ENCODE assay signal across 18 mouse cellular contexts in genomic region chr12:112341726-112342469, GRCm38 (mm10).
DNase-seq lines count a peak whose midpoint lies in the region; ATAC-seq and TF ChIP-seq lines count a peak whose summit lies in the region.
"Had no signal": no experiment of that assay in that cellular context is flagged by ENCODE, and none has a peak within 500 bp of the region (broad histone marks: within the 10 kb centered on the region; RNA-seq: fewer than 3 reads in every experiment).

No protein-coding gene starts in this region.

- H3K27ac ChIP-seq in liver, adult 2 months (replicated peaks; ENCODE audit: insufficient read depth, low read depth, low read length): no peak overlapping the region
- no peak overlapping the region for H3K27ac ChIP-seq in liver, embryonic 12.5 days
- no peak overlapping the region for H3K27ac ChIP-seq in kidney, embryonic 16.5 days (ENCODE audit: low read length)
- H3K27ac ChIP-seq: embryonic facial prominence, embryonic 13.5 days; forebrain, embryonic 12.5 days; hindbrain, embryonic 15.5 days had no signal

- no peak for ATAC-seq in liver, embryonic 12.5 days
- ATAC-seq in kidney, embryonic 16.5 days (ENCODE audit: low FRiP score, low TSS enrichment): no peak
- ATAC-seq in cerebellum, adult (ENCODE audit: insufficient number of reproducible peaks, low FRiP score, low TSS enrichment): no peak
- ATAC-seq: forebrain, embryonic 16.5 days had no signal

- H3K4me2 ChIP-seq in liver, embryonic 12.5 days: no peak overlapping the region
- no peak overlapping the region for H3K4me2 ChIP-seq in kidney, embryonic 16.5 days (replicated peaks; ENCODE audit: low read depth, low read length)
- H3K4me2 ChIP-seq: embryonic facial prominence, embryonic 13.5 days; forebrain, embryonic 12.5 days; heart, embryonic 11.5 days; hindbrain, embryonic 15.5 days had no signal

- H3K4me1 ChIP-seq in liver, adult 2 months (ENCODE audit: control insufficient read depth, insufficient read depth, low read length): no peaks in the 10 kb centered on the region; the same call in 1 of the 2 replicates
- H3K4me1 ChIP-seq in liver, embryonic 12.5 days: no peaks in the 10 kb centered on the region
- peaks cover 47% of the 10 kb centered on the region for H3K4me1 ChIP-seq in kidney, embryonic 16.5 days (ENCODE audit: insufficient read depth, low read length)

- no peaks in the 10 kb centered on the region for H3K27me3 ChIP-seq in liver, adult 2 months (ENCODE audit: control insufficient read depth, insufficient read depth, low read length)
- H3K27me3 ChIP-seq in liver, embryonic 12.5 days (replicated peaks): 0 out of 2 replicates have a peak, but pooled peaks cover 14% of the 10 kb centered on the region
- H3K27me3 ChIP-seq in kidney, embryonic 16.5 days (ENCODE audit: insufficient read depth, low read length): 0 out of 2 replicates have a peak, but pooled peaks cover 2% of the 10 kb centered on the region
- H3K27me3 ChIP-seq: embryonic facial prominence, embryonic 13.5 days; hindbrain, embryonic 15.5 days had no signal

- H3K9me3 ChIP-seq in liver, embryonic 12.5 days (replicated peaks): no peaks in the 10 kb centered on the region
- no peaks in the 10 kb centered on the region for H3K9me3 ChIP-seq in kidney, embryonic 16.5 days (ENCODE audit: low read length)
- H3K9me3 ChIP-seq: embryonic facial prominence, embryonic 13.5 days; forebrain, embryonic 12.5 days; hindbrain, embryonic 15.5 days had no signal

- H3K36me3 ChIP-seq in liver, adult 2 months (ENCODE audit: control insufficient read depth, insufficient read depth, low read length): no peaks in the 10 kb centered on the region
- no peaks in the 10 kb centered on the region for H3K36me3 ChIP-seq in liver, embryonic 12.5 days
- H3K36me3 ChIP-seq in kidney, embryonic 16.5 days (ENCODE audit: insufficient read depth, low read length): no peaks in the 10 kb centered on the region
- H3K36me3 ChIP-seq: embryonic facial prominence, embryonic 13.5 days; forebrain, embryonic 12.5 days; hindbrain, embryonic 15.5 days had no signal

- no peak for TF ChIP-seq CTCF in liver, adult 2 months (IDR thresholded peaks at IDR 0.05; ENCODE audit: low read depth, low read length)

- H3K9ac ChIP-seq in liver, adult 2 months (ENCODE audit: low read depth, low read length): no peak overlapping the region
- no peak overlapping the region for H3K9ac ChIP-seq in liver, embryonic 12.5 days
- H3K9ac ChIP-seq in kidney, embryonic 16.5 days (replicated peaks; ENCODE audit: low read length): no peak overlapping the region
- H3K9ac ChIP-seq: embryonic facial prominence, embryonic 13.5 days; forebrain, embryonic 12.5 days; hindbrain, embryonic 15.5 days had no signal

- no peak overlapping the region for H3K4me3 ChIP-seq in liver, adult 2 months (ENCODE audit: insufficient read depth, low read depth, low read length)
- H3K4me3 ChIP-seq in liver, embryonic 12.5 days: no peak overlapping the region
- no peak overlapping the region for H3K4me3 ChIP-seq in kidney, embryonic 16.5 days (ENCODE audit: low read length)
- H3K4me3 ChIP-seq: embryonic facial prominence, embryonic 13.5 days; forebrain, embryonic 12.5 days; hindbrain, embryonic 15.5 days had no signal

- no peaks in the 10 kb centered on the region for H3K79me2 ChIP-seq in liver, adult 2 months (ENCODE audit: control insufficient read depth, insufficient read depth, low read length)

- no peak for TF ChIP-seq POLR2A in liver, adult 2 months (IDR thresholded peaks at IDR 0.05; ENCODE audit: extremely low read depth, insufficient read depth, low read length)

- peak; percentile 12 for DNase-seq in liver, adult 2 months (ENCODE audit: extremely low read depth, low read depth, low spot score)
- DNase-seq in lung, adult 18-20 months: peak; percentile 53 to 72
- peak; percentile 66 for DNase-seq in lung, postnatal 10 days
- peak; percentile 62 to 73 for DNase-seq in lung, postnatal 4 days
- DNase-seq: adrenal gland, postnatal 10 days; cerebellum, adult 11-12 months; cerebellum, adult 9-10 months; cerebellum, postnatal 25 days; gastrocnemius, postnatal 10 days; heart, adult 18-20 months had no signal

- 57% methylated on average over 8 of the region's 8 CpGs for WGBS in liver, adult 2 months
- 54% methylated on average over 8 of the region's 8 CpGs for WGBS in liver, embryonic 12.5 days (ENCODE audit: insufficient replicate concordance)
- 82% methylated on average over 8 of the region's 8 CpGs for WGBS in kidney, embryonic 16.5 days

Comparison
In these comparisons a context has a peak if more than half of its experiments do, and no peak if none do; other contexts are left out.
1. DNase-seq: peak in every context shown above with its lines; median percentile 68 in lung, postnatal 4 days; 66 in lung, postnatal 10 days; 62 in lung, adult 18-20 months; 12 in liver, adult 2 months.